Mouse (Mus musculus) adrenal gland, postnatal 36 days (tissue): ENCODE measurements around the gene Elp5. TPM values are rescaled to one million over a fixed set of nuclear protein-coding genes. Genes with fewer than 3 reads are reported as not detected.
A peak's percentile ranks its signal among the peaks of the same experiment; 100 is the strongest.

Experiments used
- DNase-seq, 2 experiments: peaks; one replicate each; pipeline ENCODE4 v3.0.0; 2021; ENCODE audit warnings: mixed read lengths in 1 of 2
- total RNA-seq, 2 experiments: library from RNA; stranded (reverse); gene quantifications; 2 replicates each; pipeline ENCODE4 v1.2.3; 2021

Elp5 gene
- total RNA-seq, 2 experiments from 2014 or later = 66.4 to 80.3 TPM

GRCm38 (mm10) chr11:69991711-69992110 is 9.4 kb upstream of the Elp5 start:
- DNase-seq = no peak

- DNase-seq = peak; percentile 96 to 98
Observed at GRCm38 (mm10) chr11:69990850-69991691, 8.8 kb upstream of the Elp5 start, which contains the start of gene Gabarap. Gabarap (plus strand) TSS chr11:69991143.

GRCm38 (mm10) chr11:69989949-69990348 is 7.6 kb upstream of the Elp5 start:
- DNase-seq = no peak

- no peak for DNase-seq
Observed at GRCm38 (mm10) chr11:69984431-69984830, 2.1 kb upstream of the Elp5 start.

GRCm38 (mm10) chr11:69983377-69983776 is 1.1 kb upstream of the Elp5 start:
- DNase-seq = no peak

GRCm38 (mm10) chr11:69982877-69983276 is 560 bp upstream of the Elp5 start:
- DNase-seq = no peak

GRCm38 (mm10) chr11:69981141-69981762 is 1.1 kb downstream of the Elp5 start, which contains the start of gene Ctdnep1:
Ctdnep1 (plus strand) TSS chr11:69981156.
- peak; percentile 33 to 39 for DNase-seq

GRCm38 (mm10) chr11:69980196-69981140 is 1.8 kb downstream of the Elp5 start:
- DNase-seq = peak; percentile 94 to 96

GRCm38 (mm10) chr11:69979827-69980195 is 2.5 kb downstream of the Elp5 start:
- no peak for DNase-seq

GRCm38 (mm10) chr11:69976271-69976670 is 6.0 kb downstream of the Elp5 start:
- no peak for DNase-seq

GRCm38 (mm10) chr11:69974907-69975306 is 7.4 kb downstream of the Elp5 start:
- peak in 1 of 2 experiments; percentile 51 for DNase-seq

GRCm38 (mm10) chr11:69970775-69971174 is 11.5 kb downstream of the Elp5 start:
- no peak for DNase-seq

GRCm38 (mm10) chr11:69970222-69970621 is 12.1 kb downstream of the Elp5 start:
- no peak for DNase-seq

- no peak for DNase-seq
Observed at GRCm38 (mm10) chr11:69968793-69969192, 13.5 kb downstream of the Elp5 start.

- DNase-seq = no peak
Observed at GRCm38 (mm10) chr11:69966860-69967517, 15.3 kb downstream of the Elp5 start.

GRCm38 (mm10) chr11:69966006-69966859 is 16.1 kb downstream of the Elp5 start:
- peak; percentile 28 to 55 for DNase-seq

GRCm38 (mm10) chr11:69965271-69966005 is 16.9 kb downstream of the Elp5 start:
- no peak for DNase-seq

GRCm38 (mm10) chr11:69964650-69965270 is 17.6 kb downstream of the Elp5 start, which contains the start of gene Cldn7:
Cldn7 (plus strand) TSS chr11:69964779.
- no peak for DNase-seq

GRCm38 (mm10) chr11:69961841-69962240 is 20.5 kb downstream of the Elp5 start:
- no peak for DNase-seq
